Mouse (Mus musculus) macrophage (primary cell): Measurements from ENCODE around the gene Trmt2a. TPM values are rescaled to one million over a fixed set of nuclear protein-coding genes. Genes with fewer than 3 reads are reported as not detected.

Source experiments
- H3K27ac ChIP-seq: fragments of 350-480 bp; formaldehyde crosslinking; 2 replicates; pipeline ENCODE4 v1.9.0; 2021
- H3K36me3 ChIP-seq: fragments of 350-480 bp; formaldehyde crosslinking; 2 replicates; pipeline ENCODE4 v1.9.0; 2021; ENCODE audit errors: inconsistent target
- H3K4me3 ChIP-seq: fragments of 350-480 bp; formaldehyde crosslinking; 2 replicates; pipeline ENCODE4 v1.9.0; 2021; ENCODE audit errors: inconsistent target
- H3K79me2 ChIP-seq: fragments of 350-480 bp; formaldehyde crosslinking; 2 replicates; pipeline ENCODE4 v1.9.0; 2021; ENCODE audit errors: inconsistent target
- WGBS: methylation state at CpG from one replicate; pipeline ENCODE4 v1.1.7; 2026; ENCODE audit warnings: inconsistent platforms; ENCODE audit not compliant: missing documents; 5-methylcytosine and 5-hydroxymethylcytosine counted together
- polyA plus RNA-seq: library from polyadenylated mRNA; stranded (reverse); fragments of 250-400 nt; gene quantifications from 3 replicates; pipeline ENCODE4 v1.2.4, GENCODE M21; 2018; ENCODE audit warnings: inconsistent platforms

Trmt2a gene
- polyA plus RNA-seq, 1 experiment from 2014 or later, result 38.8 TPM

DNA sequence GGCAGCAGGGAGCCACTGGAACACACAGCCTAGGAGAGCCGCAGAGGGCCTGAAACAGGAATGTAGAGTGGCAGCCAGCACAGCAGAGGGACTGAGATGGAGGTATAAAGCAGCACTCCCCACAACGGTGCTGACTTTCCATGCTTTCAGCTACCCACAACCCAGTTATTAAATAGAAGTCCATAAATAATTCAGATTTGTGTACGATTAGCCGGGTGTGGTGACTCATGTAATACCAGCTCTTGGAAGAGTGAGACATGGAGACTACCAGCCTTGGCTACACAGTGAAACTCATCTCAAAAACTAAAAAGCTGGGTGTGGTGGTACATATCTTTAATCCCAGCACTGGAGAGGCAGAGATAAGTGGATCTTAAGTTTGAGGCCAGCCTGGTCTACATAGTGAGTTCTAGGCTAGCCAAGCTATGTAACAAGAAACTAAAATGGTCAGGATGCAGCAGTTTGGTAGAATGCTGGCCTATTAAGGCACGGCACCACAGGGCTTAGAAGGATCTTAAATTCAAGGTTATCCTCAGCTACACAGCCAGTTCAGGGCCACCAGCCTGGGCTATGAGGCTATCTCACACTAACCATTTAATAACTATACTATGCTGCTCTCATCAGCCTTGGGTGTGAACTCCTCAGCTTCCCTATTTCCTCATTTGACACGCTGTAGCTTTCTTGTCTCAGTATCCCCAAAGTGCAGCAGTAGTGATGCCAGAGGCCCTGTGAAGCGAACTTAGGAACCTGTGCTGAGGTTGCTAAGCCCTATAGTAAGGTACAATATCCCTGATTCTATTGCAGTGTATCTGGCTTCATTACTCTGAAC is 11.6 kb upstream of the Trmt2a start:
- H3K27ac ChIP-seq, result no peak overlapping the region
- no peak overlapping the region for H3K4me3 ChIP-seq
- peaks cover 27% of the 10 kb centered on the region for H3K36me3 ChIP-seq
- peaks cover 7% of the 10 kb centered on the region; the same call in 1 of the 2 replicates for H3K79me2 ChIP-seq
- 89% methylated on average over 7 of the region's 7 CpGs for WGBS

DNA sequence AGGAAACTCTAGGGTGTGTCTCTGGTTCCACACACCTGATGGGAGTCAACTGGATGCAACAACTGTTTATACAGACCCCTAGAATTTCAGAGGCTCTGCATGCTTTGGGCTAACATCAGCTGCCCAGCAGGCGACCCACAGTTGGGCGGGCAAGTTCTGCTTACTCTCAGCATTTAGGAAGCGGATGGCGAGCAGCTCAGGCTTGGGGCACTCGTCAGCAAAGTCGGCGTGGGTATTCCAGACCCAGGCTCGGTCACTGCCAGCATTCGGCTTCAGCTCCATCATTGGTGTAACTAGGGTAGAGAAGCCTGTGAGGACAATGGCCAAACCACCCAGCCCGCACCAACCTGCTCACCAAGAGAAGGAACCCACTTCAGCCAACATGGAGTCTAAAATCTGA is 6.9 kb upstream of the Trmt2a start:
- peaks cover 43% of the 10 kb centered on the region for H3K79me2 ChIP-seq
- no peak overlapping the region for H3K27ac ChIP-seq
- WGBS, result 93% methylated on average over 10 of the region's 10 CpGs
- H3K4me3 ChIP-seq, result no peak overlapping the region
- H3K36me3 ChIP-seq, result peaks cover 68% of the 10 kb centered on the region

DNA sequence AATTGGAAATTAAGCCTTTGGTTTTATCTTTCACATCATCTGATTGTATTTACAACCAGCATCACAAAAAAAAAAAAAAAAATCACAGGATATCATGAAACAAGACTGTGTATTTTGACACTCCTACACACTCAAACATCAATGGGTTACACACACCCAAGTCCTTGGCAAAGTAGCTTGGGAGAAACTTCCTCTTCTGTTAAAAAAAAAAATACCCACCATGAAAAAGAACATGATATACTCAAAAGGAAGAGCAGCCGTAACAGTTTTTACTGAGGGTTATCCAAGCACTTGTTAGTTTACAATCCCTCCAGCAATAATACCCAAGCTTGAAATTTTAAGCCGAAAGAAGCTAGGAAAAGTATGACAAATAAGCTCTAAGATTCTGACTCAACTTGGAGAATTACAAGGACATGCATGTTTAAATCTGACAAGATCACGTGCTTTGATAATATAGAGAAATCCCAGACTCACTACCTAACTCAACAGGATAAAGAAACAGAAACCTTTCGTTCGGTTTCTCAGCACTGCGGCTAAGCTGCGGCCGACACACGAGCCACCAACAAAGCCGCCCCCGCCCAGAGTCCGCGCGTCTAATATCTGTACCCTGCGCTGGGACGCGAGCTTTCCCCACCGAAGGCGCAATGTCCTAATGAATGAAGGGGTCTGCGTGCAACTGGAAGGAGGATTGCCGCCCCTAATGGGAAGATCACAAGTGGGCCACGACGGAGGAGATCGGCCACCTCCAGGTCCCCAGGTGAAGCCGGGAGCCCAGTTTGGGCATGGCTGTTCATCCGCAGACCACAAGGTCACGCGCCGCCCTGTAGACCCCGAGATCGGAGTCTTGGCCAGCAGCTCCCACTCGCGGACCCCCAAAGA is 719 bp upstream of the Trmt2a start:
- WGBS, result under 1% methylated on average over 27 of the region's 33 CpGs
- Histone ChIP-seq H3K36me3 (peaks cover 54% of the 10 kb centered on the region), H3K4me3 (peak overlapping the region; percentile 88), H3K27ac (peak overlapping the region; percentile 65), H3K79me2 (peaks cover 86% of the 10 kb centered on the region)

GRCm38 (mm10) chr16:18249364-18249967 is 987 bp downstream of the Trmt2a start:
- Histone ChIP-seq H3K79me2 (peaks cover 69% of the 10 kb centered on the region), H3K4me3 (peak overlapping the region; percentile 89), H3K27ac (peak overlapping the region; percentile 86), H3K36me3 (peaks cover 54% of the 10 kb centered on the region)
- 4% methylated on average over 27 of the region's 27 CpGs for WGBS

DNA sequence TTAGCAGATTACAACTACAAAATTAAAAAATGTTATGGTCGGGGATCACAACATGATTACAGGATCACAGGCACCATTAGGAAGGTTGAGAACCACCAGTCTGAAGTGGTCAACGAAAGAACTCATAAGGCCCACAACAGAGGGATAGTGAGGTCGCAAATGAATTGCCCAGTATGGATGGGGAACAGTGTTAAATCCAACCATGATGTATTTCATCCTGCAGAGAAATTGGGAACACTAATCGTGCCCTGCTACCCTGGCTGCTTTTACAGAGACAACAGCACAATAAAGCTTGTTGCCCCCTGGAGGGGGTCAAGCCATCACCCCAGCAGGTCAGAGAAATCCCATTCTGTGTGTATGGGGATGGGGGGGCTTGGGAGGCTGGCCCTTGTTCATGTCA is 1.8 kb downstream of the Trmt2a start:
- 73% methylated on average over 4 of the region's 4 CpGs for WGBS
- peaks cover 61% of the 10 kb centered on the region for H3K79me2 ChIP-seq
- peaks cover 50% of the 10 kb centered on the region for H3K36me3 ChIP-seq
- peak overlapping the region; percentile 86; the same call in 1 of the 2 replicates for H3K27ac ChIP-seq
- H3K4me3 ChIP-seq, result peak overlapping the region; percentile 89

DNA sequence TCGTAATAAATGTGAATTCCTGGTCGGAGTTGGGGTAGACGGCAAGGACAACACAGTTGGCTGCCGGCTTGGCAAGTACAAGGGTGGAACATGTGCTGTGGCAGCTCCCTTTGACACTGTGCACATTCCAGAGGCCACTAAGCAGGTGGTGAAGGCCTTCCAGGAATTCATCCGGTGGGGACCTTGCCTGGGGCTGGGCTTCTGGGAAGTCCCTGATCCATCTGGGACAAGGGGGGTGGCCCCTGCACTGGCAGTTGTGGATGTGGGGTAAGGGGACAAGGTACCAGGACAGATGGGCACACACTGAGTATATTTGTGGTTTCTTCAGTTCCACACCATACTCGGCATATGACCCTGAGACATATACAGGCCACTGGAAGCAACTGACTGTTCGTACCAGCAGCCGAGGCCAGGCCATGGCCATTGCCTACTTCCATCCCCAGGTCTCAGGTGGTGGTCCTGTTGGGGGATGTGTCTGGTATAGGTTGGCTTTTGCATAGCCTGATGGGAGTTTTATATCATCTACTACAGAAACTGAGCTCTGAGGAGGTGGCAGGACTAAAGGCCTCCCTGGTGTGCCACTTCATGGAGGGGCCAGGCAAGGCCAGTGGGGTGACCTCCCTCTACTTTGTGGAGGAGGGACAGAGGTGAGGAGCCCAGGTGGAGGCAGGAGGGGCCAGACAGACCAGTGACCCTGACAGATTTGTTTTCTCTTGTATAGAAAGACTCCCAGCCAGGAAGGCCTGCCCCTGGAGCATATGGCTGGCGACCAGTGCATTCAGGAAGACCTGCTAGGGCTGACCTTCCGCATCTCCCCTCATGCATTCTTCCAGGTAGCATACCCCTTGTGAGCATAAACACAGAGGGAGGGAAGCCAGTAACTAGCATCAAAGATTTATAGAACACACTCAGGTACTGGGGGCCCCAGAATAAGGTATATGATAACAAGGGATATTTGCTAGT is 2.6 kb downstream of the Trmt2a start:
- WGBS, result 95% methylated on average over 9 of the region's 10 CpGs
- H3K36me3 ChIP-seq, result peaks cover 46% of the 10 kb centered on the region
- peaks cover 53% of the 10 kb centered on the region for H3K79me2 ChIP-seq
- H3K4me3 ChIP-seq, result no peak overlapping the region
- no peak overlapping the region for H3K27ac ChIP-seq

- Histone ChIP-seq H3K27ac (no peak overlapping the region), H3K36me3 (peaks cover 56% of the 10 kb centered on the region), H3K79me2 (peaks cover 36% of the 10 kb centered on the region), H3K4me3 (no peak overlapping the region)
- WGBS, result 81% methylated on average over 6 of the region's 6 CpGs
Measured at GRCm38 (mm10) chr16:18252736-18253135, 4.3 kb downstream of the Trmt2a start.

DNA sequence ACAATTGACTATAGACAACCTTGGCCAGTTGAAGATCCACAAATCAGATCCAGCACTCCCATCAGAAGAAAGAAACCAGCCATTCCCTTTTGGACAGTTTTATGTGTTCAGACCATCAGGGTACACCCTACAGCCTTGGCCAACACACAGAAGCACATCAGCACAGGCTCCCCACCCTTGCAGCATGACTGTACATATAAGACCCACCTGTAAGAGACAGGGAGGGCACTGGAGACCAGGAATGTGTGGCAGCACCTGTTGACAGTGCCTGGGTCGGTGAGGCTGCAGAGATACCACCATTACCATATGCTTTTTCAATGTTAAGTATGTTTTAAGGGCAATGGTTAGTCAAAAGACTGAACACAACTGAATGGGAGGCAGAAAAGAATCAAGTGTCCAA is 5.4 kb downstream of the Trmt2a start:
- H3K4me3 ChIP-seq, result no peak overlapping the region
- peaks cover 32% of the 10 kb centered on the region for H3K79me2 ChIP-seq
- 77% methylated on average over 1 of the region's 1 CpGs for WGBS
- peaks cover 65% of the 10 kb centered on the region for H3K36me3 ChIP-seq
- no peak overlapping the region for H3K27ac ChIP-seq

DNA sequence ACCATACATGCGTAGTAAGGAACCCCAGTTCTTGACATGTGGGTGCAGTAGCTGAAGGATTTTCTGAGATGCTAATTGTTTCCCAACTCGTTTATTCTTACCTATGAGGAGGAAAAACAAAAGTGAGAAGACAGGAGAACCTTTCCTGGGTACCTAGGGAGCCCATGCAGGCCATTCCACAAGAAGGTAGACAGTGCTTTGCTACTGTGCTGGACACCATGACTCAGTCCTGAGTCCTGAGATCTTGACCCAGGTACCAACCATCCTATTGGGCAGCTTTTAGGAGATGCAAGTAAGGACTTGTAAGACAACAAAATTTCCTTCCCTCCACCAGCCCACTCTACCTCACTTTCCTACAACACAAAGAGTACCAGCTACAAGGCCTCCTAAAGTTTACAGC is 9.7 kb downstream of the Trmt2a start, which contains the start of gene Gm49776:
Gene Gm49776 (minus strand): TSS at position 101 of the 400 bp plus-strand sequence.
- Histone ChIP-seq H3K4me3 (no peak within 1 kb of the TSS), H3K36me3 (peaks cover 70% of the 10 kb centered on the region), H3K27ac (no peak within 1 kb of the TSS), H3K79me2 (no peaks in the 10 kb centered on the region)
- 88% methylated on average over 2 of the region's 2 CpGs for WGBS

DNA sequence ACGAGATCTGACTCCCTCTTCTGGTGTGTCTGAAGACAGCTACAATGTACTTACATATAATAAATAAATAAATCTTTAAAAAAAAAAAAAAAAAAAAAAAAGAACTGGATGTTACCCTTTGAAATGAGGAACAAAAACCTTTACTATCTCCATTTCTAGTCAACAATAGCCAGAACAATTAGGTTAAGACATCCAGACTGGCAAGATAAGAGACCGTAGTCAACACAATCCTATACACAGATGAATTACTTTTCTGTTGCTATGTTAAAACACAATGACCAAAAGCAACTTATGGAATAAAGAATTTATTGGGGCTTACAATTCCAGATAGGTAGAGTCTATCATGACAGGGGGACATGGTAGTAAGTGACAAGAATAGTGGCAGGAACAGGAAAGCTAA is 16.5 kb downstream of the Trmt2a start:
- Histone ChIP-seq H3K4me3 (no peak overlapping the region), H3K36me3 (peaks cover 37% of the 10 kb centered on the region), H3K79me2 (no peaks in the 10 kb centered on the region), H3K27ac (no peak overlapping the region)
- 93% methylated on average over 1 of the region's 2 CpGs for WGBS

- Histone ChIP-seq H3K27ac (no peak overlapping the region), H3K79me2 (no peaks in the 10 kb centered on the region), H3K36me3 (peaks cover 38% of the 10 kb centered on the region), H3K4me3 (no peak overlapping the region)
- WGBS, result 85% methylated on average over 5 of the region's 5 CpGs
Measured at GRCm38 (mm10) chr16:18268182-18268581, 19.7 kb downstream of the Trmt2a start.

- Histone ChIP-seq H3K79me2 (no peaks in the 10 kb centered on the region), H3K36me3 (peaks cover 53% of the 10 kb centered on the region), H3K4me3 (no peak overlapping the region), H3K27ac (no peak overlapping the region)
- WGBS, result 100% methylated on average over 2 of the region's 2 CpGs
Measured at GRCm38 (mm10) chr16:18275166-18275565, 26.7 kb downstream of the Trmt2a start.

- H3K4me3 ChIP-seq, result peak overlapping the region; percentile 74
- H3K79me2 ChIP-seq, result peaks cover 51% of the 10 kb centered on the region
- H3K36me3 ChIP-seq, result peaks cover 17% of the 10 kb centered on the region
- H3K27ac ChIP-seq, result peak overlapping the region; percentile 57
- WGBS, result 2% methylated on average over 4 of the region's 4 CpGs
Measured at GRCm38 (mm10) chr16:18288166-18288565, 39.7 kb downstream of the Trmt2a start.
